In genomic region chr5:28037639-28038038, GRCm38 (mm10) we compare ENCODE assay signal across 8 mouse cellular contexts. TPM values are rescaled to one million over a fixed set of nuclear protein-coding genes. Genes with fewer than 3 reads are reported as not detected.
A peak's percentile ranks its signal among the peaks of the same experiment; 100 is the strongest.
DNase-seq lines count a peak whose midpoint lies in the region; ATAC-seq lines count a peak whose summit lies in the region.

No protein-coding gene starts in this region.

- peak; percentile 19 to 40; a peak in 1 of 4 replicates for ATAC-seq in hematopoietic stem cell, adult 5-6 weeks (replicated peaks in 1 of 2; ENCODE audit: insufficient read depth in 1 of 2, low FRiP score in 2 of 2, low TSS enrichment in 1 of 2, low read depth in 1 of 2, poor library complexity in 2 of 2, severe bottlenecking in 2 of 2)

- peak; percentile 31 for DNase-seq in gastrocnemius, postnatal 14 days
- DNase-seq in gastrocnemius, postnatal 36 days = no peak
- peak; percentile 11 for DNase-seq in urinary bladder, postnatal 14 days (ENCODE audit: low spot score)
- no peak for DNase-seq in urinary bladder, postnatal 25 days (ENCODE audit: low spot score)
- DNase-seq in right cerebral cortex, postnatal 14 days = no peak
- no peak for DNase-seq in urinary bladder, adult 18-20 months (ENCODE audit: low spot score in 2 of 2)
- no peak for DNase-seq in spleen, adult 12 weeks (ENCODE audit: low spot score)

- intact Hi-C loops in gastrocnemius, postnatal 14 days (cut with DNase I; ENCODE audit: low total_unique reads) = no loop called here
- intact Hi-C loops in gastrocnemius, postnatal 36 days (cut with DNase I) = no loop called here

RNA-seq across cellular contexts. Expression of gene Insig1, which starts 33.5 kb away (rescaled TPM):
- total RNA-seq in gastrocnemius, postnatal 14 days (2021) = 10 to 100 TPM in 1 of 2 experiments, 1 to 10 TPM in 1; 9.1 to 13.9 TPM
- total RNA-seq in gastrocnemius, postnatal 36 days (2021) = 10 to 100 TPM in 1 of 2 experiments, 1 to 10 TPM in 1; 7.4 to 11.1 TPM
- 46.3 and 85.8 TPM in 2 replicates for total RNA-seq in hematopoietic stem cell, adult 5-6 weeks (2017)

Comparison
In these comparisons a context has a peak if more than half of its experiments do, and no peak if none do; other contexts are left out.
1. DNase-seq: peak in gastrocnemius, postnatal 14 days (single experiment) and urinary bladder, postnatal 14 days (single experiment); none in gastrocnemius, postnatal 36 days (0 of 2), urinary bladder, postnatal 25 days (single experiment), right cerebral cortex, postnatal 14 days (single experiment), urinary bladder, adult 18-20 months (0 of 2) and spleen, adult 12 weeks (single experiment).